8 mouse cellular contexts compared by ENCODE assay signal in the genomic region with DNA sequence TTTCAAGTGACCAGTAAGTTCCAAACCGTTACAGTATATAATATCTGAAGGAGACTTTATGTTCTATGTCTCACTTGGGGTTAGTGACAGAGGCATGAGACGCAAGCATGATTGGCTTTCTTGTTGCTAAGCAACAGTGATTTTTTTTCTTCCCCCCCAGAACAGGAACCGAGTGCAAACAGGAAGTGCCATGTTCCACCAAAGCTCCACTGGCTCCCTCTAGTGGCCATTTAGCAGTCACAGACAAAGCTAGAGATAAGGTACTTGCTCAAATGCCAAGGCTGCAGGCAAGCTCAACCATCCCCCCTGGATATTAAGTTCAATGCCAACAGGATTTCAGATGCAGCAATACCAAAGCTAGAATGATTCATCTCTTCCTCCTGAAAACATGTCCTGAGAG. TPM values are rescaled to one million over a fixed set of nuclear protein-coding genes. Genes with fewer than 3 reads are reported as not detected.
DNase-seq lines count a peak whose midpoint lies in the region; ATAC-seq and TF ChIP-seq lines count a peak whose summit lies in the region.

No protein-coding gene starts in this region.

- H3K4me3 ChIP-seq in left cerebral cortex, adult 2 months: peak overlapping the region; percentile 32

- H3K27ac ChIP-seq in left cerebral cortex, adult 2 months: no peak overlapping the region

- ATAC-seq in activated CD4-positive, CD25-positive, alpha-beta regulatory T cell, adult 4 months: peak; percentile 65
- peak; percentile 83 for ATAC-seq in megakaryocyte-erythroid progenitor cell, adult 5-6 weeks (replicated peaks; ENCODE audit: low FRiP score, low TSS enrichment, poor library complexity, severe bottlenecking)
- no peak; the same call in 1 of the 2 replicates for ATAC-seq in erythroblast, adult 5-6 weeks (replicated peaks; ENCODE audit: low FRiP score, poor library complexity, severe bottlenecking)

- peak; percentile 80 for TF ChIP-seq CTCF in left cerebral cortex, adult 2 months (IDR thresholded peaks at IDR 0.05)

- intact Hi-C loops in left cerebral cortex, adult 2 months (cut with DNase I): loop anchor here (1.0 to 5.0 kb wide), 5 partner anchors 99 to 356 kb away; a partner anchor contains a TSS

- DNase-seq in cerebellum, postnatal 14 days: peak; percentile 77 to 81
- peak; percentile 8 to 30 for DNase-seq in gastrocnemius, adult 8-10 months (ENCODE audit: low spot score in 2 of 2)
- peak; percentile 95 for DNase-seq in induced T-regulatory cell, adult 2 months (ENCODE audit: low read depth)
- DNase-seq in left cerebral cortex, adult 2 months (ENCODE audit: extremely low spot score in 1 of 2, low spot score in 2 of 2): peak; percentile 55 to 64
- peak; percentile 47 for DNase-seq in right cerebral cortex, postnatal 25 days

RNA-seq across cellular contexts. Expression of a gene that starts 45.4 kb away (rescaled TPM):
- under 1 TPM; 0.18 to 0.25 TPM for polyA plus RNA-seq in activated CD4-positive, CD25-positive, alpha-beta regulatory T cell, adult 4 months (2017; shearing (Covaris generic))
- total RNA-seq in gastrocnemius, adult 8-10 months (2022): under 1 TPM; 0.10 to 0.31 (median 0.21) TPM
- total RNA-seq in left cerebral cortex, adult 2 months (2021): 10 to 100 TPM; 15.1 to 17.8 TPM
- 0.22 and 0.48 TPM in 2 replicates for total RNA-seq in megakaryocyte-erythroid progenitor cell, adult 5-6 weeks (2014; fragmentation: Nextera tagmentation)
- 0.95 TPM in 1 of 2 replicates, not detected in the other for total RNA-seq in megakaryocyte-erythroid progenitor cell, adult 5-6 weeks (2017)
- total RNA-seq in erythroblast, adult 5-6 weeks (2015; ENCODE audit: low replicate concordance): 0.38 TPM in 1 of 2 replicates, not detected in the other
- not detected in 2 replicates for total RNA-seq in erythroblast, adult 5-6 weeks (2017; ENCODE audit: low replicate concordance)

Comparison
In these comparisons a context has a peak if more than half of its experiments do, and no peak if none do; other contexts are left out.
1. DNase-seq: peak in every context shown above with its lines; median percentile 95 in induced T-regulatory cell, adult 2 months; 79 in cerebellum, postnatal 14 days; 60 in left cerebral cortex, adult 2 months; 47 in right cerebral cortex, postnatal 25 days; 19 in gastrocnemius, adult 8-10 months.
2. RNA of a gene that starts 45.4 kb away (total RNA-seq): 15.1 to 17.8 TPM in left cerebral cortex, adult 2 months; 0.22 to 0.95 TPM in megakaryocyte-erythroid progenitor cell, adult 5-6 weeks, 0.38 TPM in erythroblast, adult 5-6 weeks and 0.10 to 0.31 TPM in gastrocnemius, adult 8-10 months; every median in the first group is over 4 times any median in the second.